Mouse (Mus musculus) limb, embryonic 10.5 days (tissue): ENCODE data around the gene Krtap13-1. TPM values are rescaled to one million over a fixed set of nuclear protein-coding genes. Genes with fewer than 3 reads are reported as not detected.
"Not testable (repeated sequence)": the region's sequence is repeated elsewhere in the genome, so short reads cannot be mapped to it uniquely, and the experiment has no call there.

Experiments
- DNase-seq: peaks from one replicate; pipeline ENCODE4 v3.0.0-alpha.2; 2017; ENCODE audit warnings: low spot score
- H3K27ac ChIP-seq: fragments of 300-500 bp; sonication (generic); 2 replicates; pipeline ENCODE4 v1.5.1; 2016; ENCODE audit warnings: mild to moderate bottlenecking
- H3K27me3 ChIP-seq: fragments of 300-500 bp; sonication (generic); 2 replicates; pipeline ENCODE4 v1.6.1; 2016; ENCODE audit warnings: low read depth, mild to moderate bottlenecking; ENCODE audit not compliant: poor library complexity, severe bottlenecking
- H3K36me3 ChIP-seq: fragments of 300-500 bp; sonication (generic); 2 replicates; pipeline ENCODE4 v1.6.1; 2016; ENCODE audit warnings: mild to moderate bottlenecking, moderate library complexity
- H3K4me1 ChIP-seq: fragments of 300-500 bp; sonication (generic); 2 replicates; pipeline ENCODE4 v1.6.1; 2016
- H3K4me3 ChIP-seq: fragments of 300-500 bp; sonication (generic); 2 replicates; pipeline ENCODE4 v1.5.1; 2016; ENCODE audit warnings: mild to moderate bottlenecking, moderate library complexity
- H3K9me3 ChIP-seq: fragments of 300-500 bp; sonication (generic); replicated peaks from 2 replicates; pipeline ENCODE4 v1.6.1; 2016; ENCODE audit warnings: mild to moderate bottlenecking
- WGBS: fragments of 180-500 bp; shearing (Covaris S2); methylation state at CpG from one replicate; pipeline ENCODE4 v1.1.7; 2016; 5-methylcytosine and 5-hydroxymethylcytosine counted together
- polyA plus RNA-seq: library from polyadenylated mRNA; unstranded; fragments of >200 nt; fragmentation: Nextera tagmentation; extraction: Ambion mirVana; gene quantifications from 2 replicates; pipeline ENCODE4 v1.2.1, GENCODE M21; 2016

Krtap13-1 gene
- polyA plus RNA-seq, 1 experiment from 2014 or later = not detected

GRCm38 (mm10) chr16:88751535-88751934 lies 22.9 kb downstream of the Krtap13-1 start, which contains the start of gene Krtap13:
Gene Krtap13 (minus strand): TSS chr16:88751635.
- H3K27ac ChIP-seq, H3K36me3 ChIP-seq, H3K9me3 ChIP-seq, H3K27me3 ChIP-seq, DNase-seq, H3K4me3 ChIP-seq, H3K4me1 ChIP-seq: not testable (repeated sequence)
- 93% methylated on average over 3 of the region's 3 CpGs for WGBS

GRCm38 (mm10) chr16:88758547-88758946 lies 29.9 kb downstream of the Krtap13-1 start, which contains the start of gene 2310034C09Rik:
Gene 2310034C09Rik (plus strand): TSS chr16:88758847.
- 92% methylated on average over 3 of the region's 3 CpGs for whole genome bisulfite sequencing
- not testable (repeated sequence) for DNase-seq, H3K4me1 ChIP-seq, H3K4me3 ChIP-seq, H3K9me3 ChIP-seq, H3K27me3 ChIP-seq, H3K27ac ChIP-seq, H3K36me3 ChIP-seq

GRCm38 (mm10) chr16:88774106-88774505 lies 45.4 kb downstream of the Krtap13-1 start, which contains the start of gene 2310057N15Rik:
Gene 2310057N15Rik (minus strand): TSS chr16:88774206.
- 89% methylated on average over 2 of the region's 2 CpGs for WGBS
- no peak within 1 kb of the TSS for H3K4me3 ChIP-seq
- no peak within 1 kb of the TSS for H3K27ac ChIP-seq
- no peaks in the 10 kb centered on the region for H3K27me3 ChIP-seq
- DNase-seq = no peak
- H3K9me3 ChIP-seq = no peaks in the 10 kb centered on the region
- H3K4me1 ChIP-seq = no peaks in the 10 kb centered on the region
- no peaks in the 10 kb centered on the region for H3K36me3 ChIP-seq

- no peak for DNase-seq
- H3K4me1 ChIP-seq = no peaks in the 10 kb centered on the region
- 92% methylated on average over 5 of the region's 6 CpGs for WGBS
- no peaks in the 10 kb centered on the region for H3K27me3 ChIP-seq
- H3K27ac ChIP-seq = no peak within 1 kb of the TSS
- H3K36me3 ChIP-seq = no peaks in the 10 kb centered on the region
- H3K4me3 ChIP-seq = no peak within 1 kb of the TSS
- H3K9me3 ChIP-seq = no peaks in the 10 kb centered on the region
These were observed 48.9 kb downstream of the Krtap13-1 start, which contains the start of gene Gm5965 for GRCm38 (mm10) chr16:88777596-88777995. Gene Gm5965 (plus strand): TSS chr16:88777896.

Other genes with a start within 250 kb of the Krtap13-1 start
- not detected in 2 replicates for gene Cldn17, start 221.9 kb upstream of the Krtap13-1 start, polyA plus RNA-seq
- 1.4 and 1.5 TPM in 2 replicates for gene Cldn8, start 165.7 kb upstream of the Krtap13-1 start, polyA plus RNA-seq
- not detected in 2 replicates for gene Krtap24-1, start 116.6 kb upstream of the Krtap13-1 start, polyA plus RNA-seq
- gene 2310079G19Rik, start 101.2 kb upstream of the Krtap13-1 start, polyA plus RNA-seq = not detected in 2 replicates
- gene Krtap26-1, start 81.1 kb upstream of the Krtap13-1 start, polyA plus RNA-seq = not detected in 2 replicates
- not detected in 2 replicates for gene Krtap27-1, start 57.2 kb upstream of the Krtap13-1 start, polyA plus RNA-seq
- gene 2310061N02Rik, start 20.9 kb upstream of the Krtap13-1 start, polyA plus RNA-seq = not detected in 2 replicates
- gene Krtap13, start 22.8 kb downstream of the Krtap13-1 start, polyA plus RNA-seq = not detected in 2 replicates
- not detected in 2 replicates for gene 2310034C09Rik, start 30.0 kb downstream of the Krtap13-1 start, polyA plus RNA-seq
- gene 2310057N15Rik, start 45.3 kb downstream of the Krtap13-1 start, polyA plus RNA-seq = not detected in 2 replicates
- gene Gm5965, start 49.0 kb downstream of the Krtap13-1 start, polyA plus RNA-seq = not detected in 2 replicates
- not detected in 2 replicates for gene Gm20741, start 83.4 kb downstream of the Krtap13-1 start, polyA plus RNA-seq
- gene Krtap15, start 91.4 kb downstream of the Krtap13-1 start, polyA plus RNA-seq = not detected in 2 replicates
- gene Krtap14, start 97.3 kb downstream of the Krtap13-1 start, polyA plus RNA-seq = not detected in 2 replicates
- not detected in 2 replicates for gene Krtap19-1, start 140.5 kb downstream of the Krtap13-1 start, polyA plus RNA-seq
- gene Krtap19-2, start 145.4 kb downstream of the Krtap13-1 start, polyA plus RNA-seq = not detected in 2 replicates
- gene Krtap19-3, start 149.2 kb downstream of the Krtap13-1 start, polyA plus RNA-seq = not detected in 2 replicates
- not detected in 2 replicates for gene Krtap19-4, start 156.2 kb downstream of the Krtap13-1 start, polyA plus RNA-seq
- gene Krtap19-5, start 167.6 kb downstream of the Krtap13-1 start, polyA plus RNA-seq = not detected in 2 replicates
- gene Krtap19-9b, start 203.4 kb downstream of the Krtap13-1 start, polyA plus RNA-seq = not detected in 2 replicates
- not detected in 2 replicates for gene Krtap16-3, start 234.0 kb downstream of the Krtap13-1 start, polyA plus RNA-seq